Mouse (Mus musculus) hindbrain, postnatal 0 days (tissue): ENCODE results near the gene Dpep2nb. TPM values are rescaled to one million over a fixed set of nuclear protein-coding genes. Genes with fewer than 3 reads are reported as not detected.
"Not testable (repeated sequence)": the region's sequence is repeated elsewhere in the genome, so short reads cannot be mapped to it uniquely, and the experiment has no call there.

Source experiments
- ATAC-seq: fragments of 200-750 bp; cut with Nextera tagmentation; 2 replicates; pipeline ENCODE4 v1.8.0; 2017; ENCODE audit warnings: mild to moderate bottlenecking, moderate TSS enrichment, moderate library complexity
- DNase-seq: peaks from one replicate; pipeline ENCODE4 v3.0.0-alpha.2; 2015; ENCODE audit warnings: low spot score
- H3K27ac ChIP-seq: fragments of 300-500 bp; sonication (generic); 2 replicates; pipeline ENCODE4 v1.5.1; 2014; ENCODE audit warnings: mild to moderate bottlenecking
- H3K27me3 ChIP-seq: fragments of 300-500 bp; sonication (generic); 2 replicates; pipeline ENCODE4 v1.6.1; 2014; ENCODE audit warnings: low read length, mixed read lengths; ENCODE audit not compliant: insufficient read depth
- H3K36me3 ChIP-seq: fragments of 300-500 bp; sonication (generic); 2 replicates; pipeline ENCODE4 v1.6.1; 2014; ENCODE audit warnings: low read length, mixed read lengths; ENCODE audit not compliant: insufficient read depth
- H3K4me1 ChIP-seq: fragments of 300-500 bp; sonication (generic); 2 replicates; pipeline ENCODE4 v1.6.1; 2014; ENCODE audit warnings: antibody characterized with exemption, low read length, mixed read lengths; ENCODE audit not compliant: insufficient read depth
- H3K4me2 ChIP-seq: fragments of 300-500 bp; sonication (generic); 2 replicates; pipeline ENCODE4 v1.6.1; 2014; ENCODE audit warnings: low read depth, mild to moderate bottlenecking, low read length, moderate library complexity, mixed read lengths
- H3K4me3 ChIP-seq: fragments of 300-500 bp; sonication (generic); 2 replicates; pipeline ENCODE4 v1.5.1; 2014; ENCODE audit warnings: low read length
- H3K9ac ChIP-seq: fragments of 300-500 bp; sonication (generic); replicated peaks from 2 replicates; pipeline ENCODE4 v1.6.1; 2014; ENCODE audit warnings: mild to moderate bottlenecking, low read length, moderate library complexity, mixed read lengths
- H3K9me3 ChIP-seq: fragments of 300-500 bp; sonication (generic); 2 replicates; pipeline ENCODE4 v1.6.1; 2016; ENCODE audit warnings: low read length, mixed read lengths
- CTCF ChIP-seq: IDR thresholded peaks from 2 replicates; pipeline ENCODE4 v1.5.1; 2016; ENCODE audit warnings: antibody characterized with exemption, control low read depth, low read depth
- WGBS: fragments of 180-500 bp; shearing (Covaris S2); extraction: QIAGEN DNeasy Blood & Tissue Kit; methylation state at CpG from one replicate; pipeline ENCODE4 v1.1.7; 2014; 5-methylcytosine and 5-hydroxymethylcytosine counted together
- polyA plus RNA-seq: library from polyadenylated mRNA; unstranded; fragments of >200 nt; fragmentation: Nextera tagmentation; extraction: Ambion mirVana; gene quantifications from 2 replicates; pipeline ENCODE4 v1.2.1, GENCODE M21; 2015
- total RNA-seq: library from RNA; depleted of rRNA; stranded (reverse); fragments of >200 nt; gene quantifications from 2 replicates; pipeline ENCODE4 v1.2.3, GENCODE M21; 2014

The Dpep2nb gene
- total and polyA plus RNA-seq, 2 experiments from 2014 or later, result not detected

- WGBS, result 74% methylated on average over 4 of the region's 5 CpGs
- H3K9ac ChIP-seq, result no peak overlapping the region
- H3K4me3 ChIP-seq, result no peak overlapping the region
- TF ChIP-seq CTCF, result no peak
- ATAC-seq, result no peak
- no peaks in the 10 kb centered on the region for H3K9me3 ChIP-seq
- H3K27ac ChIP-seq, result no peak overlapping the region
- no peaks in the 10 kb centered on the region for H3K36me3 ChIP-seq
- H3K4me1 ChIP-seq, result no peaks in the 10 kb centered on the region
- H3K4me2 ChIP-seq, result no peak overlapping the region
- no peaks in the 10 kb centered on the region for H3K27me3 ChIP-seq
- DNase-seq, result no peak
Measured at GRCm38 (mm10) chr8:105992499-105992898, 13.3 kb downstream of the Dpep2nb start.

GRCm38 (mm10) chr8:105991546-105991945 lies 14.2 kb downstream of the Dpep2nb start:
- H3K9ac ChIP-seq, result no peak overlapping the region
- ATAC-seq, result no peak

GRCm38 (mm10) chr8:105990856-105991387 lies 14.9 kb downstream of the Dpep2nb start, which contains the start of gene Dus2:
Dus2 (plus strand) TSS chr8:105991337.
- H3K27me3 ChIP-seq, result no peaks in the 10 kb centered on the region
- H3K9ac ChIP-seq, result no peak within 1 kb of the TSS
- H3K36me3 ChIP-seq, result no peaks in the 10 kb centered on the region
- TF ChIP-seq CTCF, result peak; percentile 90
- no peak within 1 kb of the TSS for H3K4me2 ChIP-seq
- H3K4me1 ChIP-seq, result no peaks in the 10 kb centered on the region
- WGBS, result 10% methylated on average over 15 of the region's 15 CpGs
- H3K9me3 ChIP-seq, result no peaks in the 10 kb centered on the region
- ATAC-seq, result peak; percentile 78
- H3K4me3 ChIP-seq, result no peak within 1 kb of the TSS
- H3K27ac ChIP-seq, result no peak within 1 kb of the TSS
- peak; percentile 86 for DNase-seq

More at GRCm38 (mm10) chr8:105991546-105991945, 14.2 kb downstream of the Dpep2nb start:
- Histone ChIP-seq H3K4me2 (no peak overlapping the region), H3K36me3 (no peaks in the 10 kb centered on the region), H3K4me3 (no peak overlapping the region), H3K27me3 (no peaks in the 10 kb centered on the region), H3K4me1 (no peaks in the 10 kb centered on the region), H3K9me3 (no peaks in the 10 kb centered on the region), H3K27ac (no peak overlapping the region)
- no peak for DNase-seq
- WGBS, result 87% methylated on average over 2 of the region's 2 CpGs
- no peak for TF ChIP-seq CTCF

- Histone ChIP-seq H3K36me3 (no peaks in the 10 kb centered on the region), H3K27ac (no peak overlapping the region), H3K9me3 (no peaks in the 10 kb centered on the region), H3K4me1 (no peaks in the 10 kb centered on the region), H3K4me2 (no peak overlapping the region), H3K27me3 (no peaks in the 10 kb centered on the region), H3K4me3 (no peak overlapping the region), H3K9ac (no peak overlapping the region)
- WGBS, result 76% methylated on average over 11 of the region's 11 CpGs
- no peak for TF ChIP-seq CTCF
- ATAC-seq (no peak), DNase-seq (no peak)
Measured at GRCm38 (mm10) chr8:105988546-105988945, 17.2 kb downstream of the Dpep2nb start.

- not testable (repeated sequence) for ATAC-seq, H3K4me2 ChIP-seq, H3K4me3 ChIP-seq, H3K9me3 ChIP-seq, H3K27me3 ChIP-seq, H3K27ac ChIP-seq, H3K9ac ChIP-seq, DNase-seq, H3K36me3 ChIP-seq, H3K4me1 ChIP-seq
- WGBS, result 81% methylated on average over 11 of the region's 11 CpGs
Measured at GRCm38 (mm10) chr8:105983406-105983805, 22.4 kb downstream of the Dpep2nb start.

DNA sequence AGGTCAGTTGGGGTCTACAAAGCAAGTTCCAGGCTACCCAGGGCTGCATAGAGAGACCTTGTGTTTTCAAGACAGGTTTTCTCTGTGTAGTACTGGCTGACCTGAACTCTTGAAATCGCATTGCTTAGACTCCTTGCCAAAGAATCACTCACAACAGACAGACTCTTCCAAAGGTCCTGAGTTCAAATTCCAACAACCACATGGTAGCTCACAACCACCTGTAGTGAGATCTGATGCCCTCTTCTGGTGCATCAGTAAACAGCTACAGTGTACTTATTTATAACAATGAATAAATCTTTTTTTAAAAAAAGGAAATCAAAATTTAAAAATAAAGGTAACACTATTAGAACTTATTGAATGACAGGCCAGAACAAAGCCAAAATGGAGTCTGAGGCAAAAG lies 24.6 kb downstream of the Dpep2nb start:
- Histone ChIP-seq H3K9ac (no peak overlapping the region), H3K36me3 (no peaks in the 10 kb centered on the region), H3K27me3 (no peaks in the 10 kb centered on the region), H3K4me3 (no peak overlapping the region), H3K9me3 (no peaks in the 10 kb centered on the region), H3K4me2 (no peak overlapping the region), H3K4me1 (no peaks in the 10 kb centered on the region), H3K27ac (no peak overlapping the region)
- ATAC-seq (no peak), DNase-seq (no peak)
- no peak for TF ChIP-seq CTCF
- 93% methylated on average over 1 of the region's 1 CpGs for WGBS

- no peak within 1 kb of the TSS for H3K9ac ChIP-seq
- WGBS, result 92% methylated on average over 15 of the region's 15 CpGs
- no peaks in the 10 kb centered on the region for H3K9me3 ChIP-seq
- TF ChIP-seq CTCF, result no peak
- no peak within 1 kb of the TSS for H3K4me2 ChIP-seq
- no peaks in the 10 kb centered on the region for H3K27me3 ChIP-seq
- no peak within 1 kb of the TSS for H3K4me3 ChIP-seq
- no peak for ATAC-seq
- H3K4me1 ChIP-seq, result no peaks in the 10 kb centered on the region
- DNase-seq, result no peak
- H3K36me3 ChIP-seq, result no peaks in the 10 kb centered on the region
- H3K27ac ChIP-seq, result no peak within 1 kb of the TSS
Measured at GRCm38 (mm10) chr8:105979325-105979724, 26.4 kb downstream of the Dpep2nb start, which contains the start of gene Dpep3. Dpep3 (minus strand) TSS chr8:105979429.
